Mouse (Mus musculus): Measurements from ENCODE around the gene Gm20518. TPM values are rescaled to one million over a fixed set of nuclear protein-coding genes. Genes with fewer than 3 reads are reported as not detected.

Gene Gm20518
- total and polyA plus RNA-seq, 3 experiments = 0.35 to 0.53 TPM; not detected in 1

DNA sequence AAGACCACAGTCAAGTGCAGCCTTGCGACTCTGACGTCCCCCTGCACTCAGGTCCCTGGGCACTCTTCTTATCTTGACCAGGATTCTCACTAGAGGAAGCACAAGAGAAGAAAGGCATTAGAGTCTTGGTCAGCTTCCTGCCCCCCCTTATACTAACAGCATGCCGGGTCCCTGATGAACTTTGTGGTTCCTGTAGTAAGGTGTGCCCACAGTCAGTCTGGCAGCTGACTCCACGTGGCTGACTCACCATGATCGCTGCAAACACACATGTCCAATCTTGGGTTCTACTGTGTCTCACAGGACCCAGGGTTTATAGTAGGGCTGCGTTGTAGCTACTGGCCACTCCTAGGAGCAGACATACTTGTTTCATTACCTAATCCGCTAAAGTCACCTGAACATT, 46.7 kb upstream of the Gm20518 start:
- TF ChIP-seq SIN3A (IDR thresholded peaks at IDR 0.05; ENCODE audit: low read length) (no peak), POLR2A (IDR thresholded peaks at IDR 0.05; ENCODE audit: control insufficient read depth in 1 of 2, insufficient read depth in 1 of 2, low read depth in 1 of 2, low read length in 2 of 2, poor library complexity in 1 of 2) (0 out of 4 replicates have a peak, but pooled peaks of 1 of the 2 experiments have one; percentile 27), ELF1 (IDR thresholded peaks at IDR 0.05; ENCODE audit: low read depth, low read length) (no peak), MAX (IDR thresholded peaks at IDR 0.05; ENCODE audit: low read length) (peak; percentile 88), CHD1 (IDR thresholded peaks at IDR 0.05; ENCODE audit: low read depth, low read length) (no peak), GATA1 (IDR thresholded peaks at IDR 0.05; ENCODE audit: low read depth, low read length) (peak; percentile 47; the same call in 1 of the 2 replicates), EP300 (IDR thresholded peaks at IDR 0.05; ENCODE audit: low read depth in 1 of 2, low read length in 2 of 2) (peak; percentile 42 to 44; a peak in 2 of 4 replicates), MYC (IDR thresholded peaks at IDR 0.05; ENCODE audit: low read depth, low read length) (peak; percentile 79), MXI1 (IDR thresholded peaks at IDR 0.05; ENCODE audit: low read depth, low read length) (peak; percentile 88), POLR2AphosphoS5 (IDR thresholded peaks at IDR 0.05; ENCODE audit: borderline replicate concordance, low read depth, low read length) (no peak), CTCF (IDR thresholded peaks at IDR 0.05 in 2 of 3, conservative IDR thresholded peaks at IDR 0.05 in 1 of 3; ENCODE audit: control insufficient read depth in 1 of 3, insufficient read depth in 1 of 3, low read depth in 2 of 3, low read length in 3 of 3, poor library complexity in 1 of 3, severe bottlenecking in 1 of 3) (no peak; a peak in 1 of 6 replicates), USF2 (IDR thresholded peaks at IDR 0.05; ENCODE audit: borderline replicate concordance in 1 of 2, insufficient read depth in 1 of 2, low read depth in 1 of 2, low read length in 2 of 2) (no peak), ZC3H11A (IDR thresholded peaks at IDR 0.05; ENCODE audit: low read depth, low read length) (no peak), NELFE (IDR thresholded peaks at IDR 0.05; ENCODE audit: low read depth, low read length) (peak; percentile 17; the same call in 1 of the 2 replicates), ETS1 (IDR thresholded peaks at IDR 0.05; ENCODE audit: low read depth, low read length) (peak; percentile 41; the same call in 1 of the 2 replicates)
- Histone ChIP-seq H3K4me1 (ENCODE audit: control insufficient read depth in 1 of 2, insufficient read depth in 2 of 2, low read length in 2 of 2) (peaks cover 25 to 34% of the 10 kb centered on the region in 2 experiments), H3K27ac (ENCODE audit: control insufficient read depth, low read depth, low read length) (peak overlapping the region; percentile 87), H3K9ac (ENCODE audit: control insufficient read depth, low read depth, low read length, poor library complexity, severe bottlenecking) (peak overlapping the region; percentile 61), H3K4me3 (ENCODE audit: control insufficient read depth in 1 of 2, insufficient read depth in 1 of 2, low read depth in 2 of 2, low read length in 2 of 2) (peak overlapping the region; percentile 37 to 43; a peak in 3 of 4 replicates), H3K27me3 (ENCODE audit: control insufficient read depth in 1 of 2, insufficient read depth in 2 of 2, low read length in 2 of 2) (no peaks in the 10 kb centered on the region), H3K9me3 (replicated peaks; ENCODE audit: insufficient read depth, low read length) (no peaks in the 10 kb centered on the region), H3K79me2 (ENCODE audit: control insufficient read depth, insufficient read depth, low read length, poor library complexity) (no peaks in the 10 kb centered on the region), H3K36me3 (ENCODE audit: control insufficient read depth in 1 of 2, insufficient read depth in 2 of 2, low read length in 2 of 2) (peaks cover 0 to 27% of the 10 kb centered on the region in 2 experiments; a peak in 2 of 4 replicates)
- DNase-seq (ENCODE audit: low read depth, low spot score) = peak; percentile 61

- no peak overlapping the region for H3K27ac ChIP-seq (ENCODE audit: control insufficient read depth, low read depth, low read length)
- H3K79me2 ChIP-seq (ENCODE audit: control insufficient read depth, insufficient read depth, low read length, poor library complexity) = no peaks in the 10 kb centered on the region
- no peak for DNase-seq (ENCODE audit: low read depth, low spot score)
- H3K4me3 ChIP-seq (ENCODE audit: control insufficient read depth in 1 of 2, insufficient read depth in 1 of 2, low read depth in 2 of 2, low read length in 2 of 2) = no peak overlapping the region
- peaks cover 31 to 41% of the 10 kb centered on the region in 2 experiments for H3K4me1 ChIP-seq (ENCODE audit: control insufficient read depth in 1 of 2, insufficient read depth in 2 of 2, low read length in 2 of 2)
- H3K27me3 ChIP-seq (ENCODE audit: control insufficient read depth in 1 of 2, insufficient read depth in 2 of 2, low read length in 2 of 2) = no peaks in the 10 kb centered on the region
- no peaks in the 10 kb centered on the region for H3K9me3 ChIP-seq (replicated peaks; ENCODE audit: insufficient read depth, low read length)
- no peak overlapping the region for H3K9ac ChIP-seq (ENCODE audit: control insufficient read depth, low read depth, low read length, poor library complexity, severe bottlenecking)
- peaks cover 0 to 33% of the 10 kb centered on the region in 2 experiments; a peak in 2 of 4 replicates for H3K36me3 ChIP-seq (ENCODE audit: control insufficient read depth in 1 of 2, insufficient read depth in 2 of 2, low read length in 2 of 2)
- TF ChIP-seq MAZ (IDR thresholded peaks at IDR 0.05; ENCODE audit: low read depth, low read length) = no peak
- TF ChIP-seq TCF12 (IDR thresholded peaks at IDR 0.05; ENCODE audit: low read depth, low read length) = no peak
- no peak for TF ChIP-seq E2F4 (IDR thresholded peaks at IDR 0.05; ENCODE audit: borderline replicate concordance, low read depth, low read length)
- no peak for TF ChIP-seq MEF2A (IDR thresholded peaks at IDR 0.05; ENCODE audit: extremely low read depth, insufficient replicate concordance, low read depth, low read length, poor library complexity, severe bottlenecking)
- TF ChIP-seq MYC (IDR thresholded peaks at IDR 0.05; ENCODE audit: low read depth, low read length) = no peak
- no peak for TF ChIP-seq MXI1 (IDR thresholded peaks at IDR 0.05; ENCODE audit: low read depth, low read length)
- TF ChIP-seq CTCF (IDR thresholded peaks at IDR 0.05 in 2 of 3, conservative IDR thresholded peaks at IDR 0.05 in 1 of 3; ENCODE audit: control insufficient read depth in 1 of 3, insufficient read depth in 1 of 3, low read depth in 2 of 3, low read length in 3 of 3, poor library complexity in 1 of 3, severe bottlenecking in 1 of 3) = no peak
- TF ChIP-seq SMC3 (IDR thresholded peaks at IDR 0.05; ENCODE audit: low read depth, low read length) = no peak
- TF ChIP-seq SIN3A (IDR thresholded peaks at IDR 0.05; ENCODE audit: low read length) = no peak
- no peak for TF ChIP-seq USF2 (IDR thresholded peaks at IDR 0.05; ENCODE audit: borderline replicate concordance in 1 of 2, insufficient read depth in 1 of 2, low read depth in 1 of 2, low read length in 2 of 2)
- no peak for TF ChIP-seq ZC3H11A (IDR thresholded peaks at IDR 0.05; ENCODE audit: low read depth, low read length)
- no peak for TF ChIP-seq MYB (IDR thresholded peaks at IDR 0.05; ENCODE audit: low read depth, low read length)
- no peak for TF ChIP-seq GABPA (IDR thresholded peaks at IDR 0.05; ENCODE audit: low read depth, low read length)
- no peak for TF ChIP-seq ZMIZ1 (IDR thresholded peaks at IDR 0.05; ENCODE audit: low read depth, low read length)
- no peak for TF ChIP-seq ZNF384 (IDR thresholded peaks at IDR 0.05; ENCODE audit: low read depth, low read length)
These were observed 45.3 kb upstream of the Gm20518 start for GRCm38 (mm10) chr16:17936776-17937175.

Measured in MEL (cell line).